Mouse (Mus musculus) ES-E14 (cell line): ENCODE measurements around the gene Stn1.

Source experiments
- CHD2 ChIP-seq: IDR thresholded peaks from 2 replicates; pipeline ENCODE4 v1.6.1; 2014; ENCODE audit warnings: mild to moderate bottlenecking, low read depth, low read length, inconsistent platforms
- HCFC1 ChIP-seq: IDR thresholded peaks from 2 replicates; pipeline ENCODE4 v1.6.1; 2012; ENCODE audit warnings: low read length, inconsistent platforms, borderline replicate concordance; ENCODE audit not compliant: insufficient read depth
- MAFK ChIP-seq: IDR thresholded peaks from 2 replicates; pipeline ENCODE4 v1.6.1; 2014; ENCODE audit warnings: mild to moderate bottlenecking, low read depth, low read length, inconsistent platforms; ENCODE audit not compliant: insufficient read depth
- ZC3H11A ChIP-seq: IDR thresholded peaks from 2 replicates; pipeline ENCODE4 v1.6.1; 2012; ENCODE audit warnings: low read depth, mild to moderate bottlenecking, inconsistent platforms, low read length, borderline replicate concordance
- ZNF384 ChIP-seq: IDR thresholded peaks from 2 replicates; pipeline ENCODE4 v1.6.1; 2012; ENCODE audit warnings: low read depth, low read length, inconsistent platforms

GRCm38 (mm10) chr19:47454167-47455000, 82.9 kb downstream of the Stn1 start:
- no peak for TF ChIP-seq CHD2
- no peak for TF ChIP-seq MAFK
- TF ChIP-seq ZNF384, result no peak
- TF ChIP-seq ZC3H11A, result no peak
- no peak for TF ChIP-seq HCFC1
